Mouse (Mus musculus): ENCODE results near the gene Ap1ar. TPM values are rescaled to one million over a fixed set of nuclear protein-coding genes. Genes with fewer than 3 reads are reported as not detected.

Ap1ar gene
- polyA plus RNA-seq, 1 experiment, result 14.8 TPM

- no peak overlapping the region for H3K4me3 ChIP-seq (ENCODE audit: extremely low read depth, insufficient read depth, insufficient read length)
- TF ChIP-seq POLR2A (IDR thresholded peaks at IDR 0.05; ENCODE audit: low read depth, low read length), result no peak
- TF ChIP-seq CTCF (IDR thresholded peaks at IDR 0.05; ENCODE audit: extremely low read depth, insufficient read depth, insufficient read length, insufficient replicate concordance), result no peak
- WGBS, result 72% methylated on average over 9 of the region's 9 CpGs
- DNase-seq (ENCODE audit: low read depth in 1 of 2, low spot score in 2 of 2), result no peak
- no peaks in the 10 kb centered on the region; the same call in 1 of the 2 replicates for H3K36me3 ChIP-seq (ENCODE audit: control insufficient read depth, insufficient read depth, low read length)
- no peak overlapping the region for H3K27ac ChIP-seq (ENCODE audit: insufficient read depth, low read length)
- no peaks in the 10 kb centered on the region; the same call in 1 of the 2 replicates for H3K4me1 ChIP-seq (ENCODE audit: control insufficient read depth, insufficient read depth, insufficient read length)
- no peaks in the 10 kb centered on the region for H3K27me3 ChIP-seq (ENCODE audit: control insufficient read depth, insufficient read depth, low read length)
Measured at GRCm38 (mm10) chr3:127871575-127871974, 34.3 kb upstream of the Ap1ar start.

- no peak for TF ChIP-seq CTCF (IDR thresholded peaks at IDR 0.05; ENCODE audit: extremely low read depth, insufficient read depth, insufficient read length, insufficient replicate concordance)
- no peak for TF ChIP-seq POLR2A (IDR thresholded peaks at IDR 0.05; ENCODE audit: low read depth, low read length)
- no peaks in the 10 kb centered on the region for H3K27me3 ChIP-seq (ENCODE audit: control insufficient read depth, insufficient read depth, low read length)
- no peaks in the 10 kb centered on the region for H3K36me3 ChIP-seq (ENCODE audit: control insufficient read depth, insufficient read depth, low read length)
- 94% methylated on average over 5 of the region's 5 CpGs for WGBS
- DNase-seq (ENCODE audit: low read depth in 1 of 2, low spot score in 2 of 2), result no peak
- H3K27ac ChIP-seq (ENCODE audit: insufficient read depth, low read length), result no peak overlapping the region
- no peak overlapping the region for H3K4me3 ChIP-seq (ENCODE audit: extremely low read depth, insufficient read depth, insufficient read length)
- H3K4me1 ChIP-seq (ENCODE audit: control insufficient read depth, insufficient read depth, insufficient read length), result peaks cover 2% of the 10 kb centered on the region; the same call in 1 of the 2 replicates
Measured at GRCm38 (mm10) chr3:127868880-127869279, 31.6 kb upstream of the Ap1ar start.

- 84% methylated on average over 9 of the region's 9 CpGs for WGBS
- Histone ChIP-seq H3K4me3 (ENCODE audit: extremely low read depth, insufficient read depth, insufficient read length) (no peak overlapping the region), H3K27ac (ENCODE audit: insufficient read depth, low read length) (no peak overlapping the region), H3K4me1 (ENCODE audit: control insufficient read depth, insufficient read depth, insufficient read length) (peaks cover 2% of the 10 kb centered on the region; the same call in 1 of the 2 replicates), H3K36me3 (ENCODE audit: control insufficient read depth, insufficient read depth, low read length) (no peaks in the 10 kb centered on the region), H3K27me3 (ENCODE audit: control insufficient read depth, insufficient read depth, low read length) (no peaks in the 10 kb centered on the region)
- no peak for TF ChIP-seq CTCF (IDR thresholded peaks at IDR 0.05; ENCODE audit: extremely low read depth, insufficient read depth, insufficient read length, insufficient replicate concordance)
- no peak for TF ChIP-seq POLR2A (IDR thresholded peaks at IDR 0.05; ENCODE audit: low read depth, low read length)
- peak in 1 of 2 experiments; percentile 38 for DNase-seq (ENCODE audit: low read depth in 1 of 2, low spot score in 2 of 2)
Measured at GRCm38 (mm10) chr3:127868046-127868758, 30.9 kb upstream of the Ap1ar start.

GRCm38 (mm10) chr3:127864242-127864641, 26.9 kb upstream of the Ap1ar start:
- DNase-seq (ENCODE audit: low read depth in 1 of 2, low spot score in 2 of 2), result no peak
- Histone ChIP-seq H3K36me3 (ENCODE audit: control insufficient read depth, insufficient read depth, low read length) (no peaks in the 10 kb centered on the region), H3K4me1 (ENCODE audit: control insufficient read depth, insufficient read depth, insufficient read length) (peaks cover 2% of the 10 kb centered on the region; the same call in 1 of the 2 replicates), H3K27me3 (ENCODE audit: control insufficient read depth, insufficient read depth, low read length) (no peaks in the 10 kb centered on the region), H3K27ac (ENCODE audit: insufficient read depth, low read length) (no peak overlapping the region), H3K4me3 (ENCODE audit: extremely low read depth, insufficient read depth, insufficient read length) (no peak overlapping the region)
- TF ChIP-seq POLR2A (IDR thresholded peaks at IDR 0.05; ENCODE audit: low read depth, low read length), result no peak
- TF ChIP-seq CTCF (IDR thresholded peaks at IDR 0.05; ENCODE audit: extremely low read depth, insufficient read depth, insufficient read length, insufficient replicate concordance), result no peak
- WGBS, result 87% methylated on average over 2 of the region's 2 CpGs

DNA sequence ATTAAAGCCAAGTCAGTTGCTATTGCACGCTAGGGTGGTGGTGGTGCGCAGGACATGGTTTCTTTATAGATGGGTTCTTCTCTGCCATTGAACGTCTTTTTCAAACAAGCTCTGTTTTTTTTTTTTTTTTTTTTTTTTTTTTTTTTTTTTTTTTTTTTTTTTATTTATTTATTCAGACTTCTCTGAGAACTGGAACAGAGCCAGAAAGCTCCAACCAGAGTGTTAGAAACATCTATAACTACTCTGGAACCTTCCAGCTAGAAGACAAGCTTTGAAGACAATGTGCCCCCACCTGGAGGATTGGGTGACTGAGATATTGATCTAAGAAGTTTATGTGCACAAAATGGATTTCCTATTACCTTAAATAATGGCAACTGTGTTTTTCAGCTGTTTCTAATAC, 26.2 kb upstream of the Ap1ar start:
- H3K36me3 ChIP-seq (ENCODE audit: control insufficient read depth, insufficient read depth, low read length), result no peaks in the 10 kb centered on the region
- WGBS, result 58% methylated on average over 3 of the region's 3 CpGs
- peaks cover 2% of the 10 kb centered on the region; the same call in 1 of the 2 replicates for H3K4me1 ChIP-seq (ENCODE audit: control insufficient read depth, insufficient read depth, insufficient read length)
- H3K27me3 ChIP-seq (ENCODE audit: control insufficient read depth, insufficient read depth, low read length), result no peaks in the 10 kb centered on the region
- no peak overlapping the region for H3K27ac ChIP-seq (ENCODE audit: insufficient read depth, low read length)
- no peak overlapping the region for H3K4me3 ChIP-seq (ENCODE audit: extremely low read depth, insufficient read depth, insufficient read length)
- no peak for DNase-seq (ENCODE audit: low read depth in 1 of 2, low spot score in 2 of 2)
- no peak for TF ChIP-seq CTCF (IDR thresholded peaks at IDR 0.05; ENCODE audit: extremely low read depth, insufficient read depth, insufficient read length, insufficient replicate concordance)
- TF ChIP-seq POLR2A (IDR thresholded peaks at IDR 0.05; ENCODE audit: low read depth, low read length), result no peak

GRCm38 (mm10) chr3:127862479-127862878, 25.2 kb upstream of the Ap1ar start:
- 21% methylated on average over 4 of the region's 4 CpGs for WGBS
- Histone ChIP-seq H3K27me3 (ENCODE audit: control insufficient read depth, insufficient read depth, low read length) (no peaks in the 10 kb centered on the region), H3K27ac (ENCODE audit: insufficient read depth, low read length) (no peak overlapping the region), H3K36me3 (ENCODE audit: control insufficient read depth, insufficient read depth, low read length) (no peaks in the 10 kb centered on the region), H3K4me3 (ENCODE audit: extremely low read depth, insufficient read depth, insufficient read length) (no peak overlapping the region), H3K4me1 (ENCODE audit: control insufficient read depth, insufficient read depth, insufficient read length) (peaks cover 2% of the 10 kb centered on the region; the same call in 1 of the 2 replicates)
- no peak for DNase-seq (ENCODE audit: low read depth in 1 of 2, low spot score in 2 of 2)
- TF ChIP-seq CTCF (IDR thresholded peaks at IDR 0.05; ENCODE audit: extremely low read depth, insufficient read depth, insufficient read length, insufficient replicate concordance), result no peak
- TF ChIP-seq POLR2A (IDR thresholded peaks at IDR 0.05; ENCODE audit: low read depth, low read length), result no peak

GRCm38 (mm10) chr3:127861340-127861739, 24.0 kb upstream of the Ap1ar start:
- DNase-seq (ENCODE audit: low read depth in 1 of 2, low spot score in 2 of 2), result no peak
- no peak overlapping the region for H3K27ac ChIP-seq (ENCODE audit: insufficient read depth, low read length)
- TF ChIP-seq POLR2A (IDR thresholded peaks at IDR 0.05; ENCODE audit: low read depth, low read length) (no peak), CTCF (IDR thresholded peaks at IDR 0.05; ENCODE audit: extremely low read depth, insufficient read depth, insufficient read length, insufficient replicate concordance) (no peak)
- H3K4me1 ChIP-seq (ENCODE audit: control insufficient read depth, insufficient read depth, insufficient read length), result peaks cover 2% of the 10 kb centered on the region; the same call in 1 of the 2 replicates
- no peaks in the 10 kb centered on the region for H3K36me3 ChIP-seq (ENCODE audit: control insufficient read depth, insufficient read depth, low read length)
- H3K4me3 ChIP-seq (ENCODE audit: extremely low read depth, insufficient read depth, insufficient read length), result no peak overlapping the region
- no peaks in the 10 kb centered on the region for H3K27me3 ChIP-seq (ENCODE audit: control insufficient read depth, insufficient read depth, low read length)
- 93% methylated on average over 11 of the region's 11 CpGs for WGBS

Data from spleen, adult 2 months (tissue).